Mouse (Mus musculus) forebrain, embryonic 16.5 days (tissue): Measurements from ENCODE around the gene Cela3a. TPM values are rescaled to one million over a fixed set of nuclear protein-coding genes. Genes with fewer than 3 reads are reported as not detected.

Experiments
- ATAC-seq: fragments of 200-750 bp; cut with Nextera tagmentation; 2 replicates; pipeline ENCODE4 v1.8.0; 2017; ENCODE audit warnings: mild to moderate bottlenecking, moderate library complexity
- H3K27ac ChIP-seq: fragments of 300-500 bp; sonication (generic); 2 replicates; pipeline ENCODE4 v1.5.1; 2014; ENCODE audit warnings: low read length, control low read depth
- H3K27me3 ChIP-seq: fragments of 300-500 bp; sonication (generic); replicated peaks from 2 replicates; pipeline ENCODE4 v1.6.1; 2014; ENCODE audit warnings: low read length; ENCODE audit not compliant: control insufficient read depth, insufficient read depth
- H3K36me3 ChIP-seq: fragments of 300-500 bp; sonication (generic); 2 replicates; pipeline ENCODE4 v1.6.1; 2014; ENCODE audit not compliant: control insufficient read depth, insufficient read depth
- H3K4me1 ChIP-seq: fragments of 300-500 bp; sonication (generic); replicated peaks from 2 replicates; pipeline ENCODE4 v1.6.1; 2014; ENCODE audit warnings: low read length; ENCODE audit not compliant: control insufficient read depth, insufficient read depth
- H3K4me2 ChIP-seq: fragments of 300-500 bp; sonication (generic); 2 replicates; pipeline ENCODE4 v1.6.1; 2014; ENCODE audit warnings: mild to moderate bottlenecking, low read length, control low read depth
- H3K4me3 ChIP-seq: fragments of 300-500 bp; sonication (generic); replicated peaks from 2 replicates; pipeline ENCODE4 v1.5.1; 2014; ENCODE audit warnings: mild to moderate bottlenecking, low read length, control low read depth
- H3K9ac ChIP-seq: fragments of 300-500 bp; sonication (generic); replicated peaks from 2 replicates; pipeline ENCODE4 v1.6.1; 2014; ENCODE audit warnings: low read depth, low read length, control low read depth
- H3K9me3 ChIP-seq: fragments of 300-500 bp; sonication (generic); 2 replicates; pipeline ENCODE4 v1.6.1; 2016; ENCODE audit warnings: low read length; ENCODE audit not compliant: control insufficient read depth
- WGBS: fragments of 180-500 bp; shearing (Covaris S2); extraction: QIAGEN DNeasy Blood & Tissue Kit; methylation state at CpG from one replicate; pipeline ENCODE4 v1.1.7; 2014; 5-methylcytosine and 5-hydroxymethylcytosine counted together
- polyA plus RNA-seq: library from polyadenylated mRNA; unstranded; fragments of >200 nt; fragmentation: Nextera tagmentation; extraction: Ambion mirVana; gene quantifications from 2 replicates; pipeline ENCODE4 v1.2.1, GENCODE M21; 2015

The Cela3a gene
- polyA plus RNA-seq, result not detected in 2 replicates

DNA sequence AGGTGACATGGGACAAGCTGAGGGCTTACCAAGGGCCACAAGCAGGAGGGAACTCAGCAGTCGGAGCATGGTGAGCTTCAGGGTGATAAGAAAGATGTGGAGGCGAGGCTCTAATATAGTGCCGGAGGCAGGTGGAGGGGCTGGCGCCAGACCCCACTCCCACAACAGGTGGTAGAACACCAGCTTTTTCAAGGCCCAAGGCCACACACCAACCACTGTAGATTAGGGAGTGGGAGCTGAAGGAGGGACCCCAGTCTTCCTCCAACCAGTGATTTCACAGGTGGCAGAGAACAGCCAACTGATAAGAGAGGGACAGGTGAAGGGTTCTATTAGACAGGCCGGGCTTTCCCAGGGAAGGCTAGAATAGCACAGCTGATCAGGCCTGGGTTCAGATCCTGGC is at the start of gene Cela3a:
TSS of gene Cela3a (minus strand) at position 101 of the 400 bp plus-strand sequence.
- no peak within 1 kb of the TSS for H3K9ac ChIP-seq
- H3K36me3 ChIP-seq, result no peaks in the 10 kb centered on the region
- WGBS, result 91% methylated on average over 5 of the region's 5 CpGs
- H3K27ac ChIP-seq, result no peak within 1 kb of the TSS
- H3K9me3 ChIP-seq, result no peaks in the 10 kb centered on the region
- ATAC-seq, result no peak
- no peak within 1 kb of the TSS for H3K4me3 ChIP-seq
- no peaks in the 10 kb centered on the region for H3K27me3 ChIP-seq
- no peaks in the 10 kb centered on the region for H3K4me1 ChIP-seq
- no peak within 1 kb of the TSS for H3K4me2 ChIP-seq

- 82% methylated on average over 5 of the region's 5 CpGs for WGBS
- no peaks in the 10 kb centered on the region for H3K9me3 ChIP-seq
- no peak for ATAC-seq
Observed at GRCm38 (mm10) chr4:137458861-137459260, 49.3 kb upstream of the Cela3a start.

DNA sequence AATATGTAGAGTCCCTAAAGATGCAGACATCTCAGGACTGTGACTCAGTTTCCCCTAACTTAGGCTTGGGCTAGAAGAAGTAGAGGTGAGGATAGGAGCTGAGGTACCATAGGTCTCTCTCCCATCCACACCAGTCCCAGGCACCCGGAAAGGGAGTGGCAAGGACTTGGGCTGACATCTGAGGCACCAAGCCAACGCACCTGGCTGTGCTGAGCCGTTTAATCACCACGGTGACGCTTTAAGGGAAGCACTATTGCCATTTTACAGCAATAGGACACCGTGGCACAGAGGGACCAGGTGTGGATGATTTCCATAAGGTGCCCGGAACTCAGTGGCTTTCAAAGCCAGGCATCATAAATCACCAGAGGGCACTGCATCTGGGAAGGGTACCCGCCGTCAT is 48.7 kb upstream of the Cela3a start:
- Histone ChIP-seq H3K4me2 (no peak overlapping the region), H3K4me1 (no peaks in the 10 kb centered on the region), H3K27me3 (no peaks in the 10 kb centered on the region), H3K9ac (no peak overlapping the region), H3K27ac (no peak overlapping the region), H3K9me3 (no peaks in the 10 kb centered on the region), H3K36me3 (no peaks in the 10 kb centered on the region), H3K4me3 (no peak overlapping the region)
- ATAC-seq, result no peak
- 87% methylated on average over 9 of the region's 9 CpGs for WGBS

More at GRCm38 (mm10) chr4:137458861-137459260, 49.3 kb upstream of the Cela3a start:
- no peak overlapping the region for H3K27ac ChIP-seq
- no peaks in the 10 kb centered on the region for H3K4me1 ChIP-seq
- H3K4me3 ChIP-seq, result no peak overlapping the region
- H3K9ac ChIP-seq, result no peak overlapping the region
- no peak overlapping the region for H3K4me2 ChIP-seq
- no peaks in the 10 kb centered on the region for H3K27me3 ChIP-seq
- H3K36me3 ChIP-seq, result no peaks in the 10 kb centered on the region

DNA sequence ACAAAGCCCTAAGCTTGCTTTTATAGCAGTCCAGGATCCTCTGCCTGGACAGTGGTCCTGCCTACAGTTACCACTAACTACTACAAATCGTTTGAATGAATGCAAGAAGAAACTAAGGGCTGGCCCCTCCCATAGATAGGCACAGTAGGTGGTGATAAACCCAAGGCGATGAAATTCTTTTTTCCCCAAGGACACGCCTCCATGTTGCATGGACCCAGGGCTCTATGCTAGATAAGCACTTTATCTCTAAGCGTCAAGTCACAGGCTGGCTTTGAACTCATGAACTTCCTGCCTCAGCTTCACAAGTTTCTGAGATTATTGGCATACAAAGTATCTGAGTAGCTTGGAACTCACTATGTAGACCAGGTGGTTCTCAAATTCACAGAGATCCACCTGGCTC is 47.7 kb upstream of the Cela3a start:
- ATAC-seq, result no peak
- Histone ChIP-seq H3K4me2 (no peak overlapping the region), H3K27ac (no peak overlapping the region), H3K9me3 (no peaks in the 10 kb centered on the region), H3K27me3 (no peaks in the 10 kb centered on the region), H3K9ac (no peak overlapping the region), H3K4me3 (no peak overlapping the region), H3K36me3 (no peaks in the 10 kb centered on the region), H3K4me1 (no peaks in the 10 kb centered on the region)
- 79% methylated on average over 4 of the region's 4 CpGs for WGBS

GRCm38 (mm10) chr4:137456581-137456980 is 47.0 kb upstream of the Cela3a start:
- no peak overlapping the region for H3K4me3 ChIP-seq
- H3K27me3 ChIP-seq, result no peaks in the 10 kb centered on the region
- no peak overlapping the region for H3K4me2 ChIP-seq
- no peaks in the 10 kb centered on the region for H3K36me3 ChIP-seq
- H3K9ac ChIP-seq, result no peak overlapping the region
- WGBS, result 86% methylated on average over 12 of the region's 12 CpGs
- H3K9me3 ChIP-seq, result no peaks in the 10 kb centered on the region
- ATAC-seq, result no peak
- no peaks in the 10 kb centered on the region for H3K4me1 ChIP-seq
- H3K27ac ChIP-seq, result no peak overlapping the region

- no peak for ATAC-seq
- no peak overlapping the region for H3K9ac ChIP-seq
- no peaks in the 10 kb centered on the region for H3K9me3 ChIP-seq
- no peaks in the 10 kb centered on the region for H3K4me1 ChIP-seq
- WGBS, result 90% methylated on average over 14 of the region's 14 CpGs
- no peaks in the 10 kb centered on the region for H3K27me3 ChIP-seq
- no peak overlapping the region for H3K27ac ChIP-seq
- H3K36me3 ChIP-seq, result no peaks in the 10 kb centered on the region
- no peak overlapping the region for H3K4me3 ChIP-seq
- no peak overlapping the region for H3K4me2 ChIP-seq
Observed at GRCm38 (mm10) chr4:137454582-137454981, 45.0 kb upstream of the Cela3a start.

GRCm38 (mm10) chr4:137453234-137453767 is 43.7 kb upstream of the Cela3a start, which contains the start of gene 1700013G24Rik:
Gene 1700013G24Rik, plus strand, starts transcription at chr4:137453284.
- no peak for ATAC-seq
- H3K36me3 ChIP-seq, result no peaks in the 10 kb centered on the region
- 82% methylated on average over 8 of the region's 8 CpGs for WGBS
- H3K4me3 ChIP-seq, result no peak within 1 kb of the TSS
- H3K27ac ChIP-seq, result no peak within 1 kb of the TSS
- no peak within 1 kb of the TSS for H3K4me2 ChIP-seq
- H3K4me1 ChIP-seq, result peaks cover 5% of the 10 kb centered on the region
- no peaks in the 10 kb centered on the region for H3K9me3 ChIP-seq
- H3K27me3 ChIP-seq, result no peaks in the 10 kb centered on the region
- no peak within 1 kb of the TSS for H3K9ac ChIP-seq

GRCm38 (mm10) chr4:137452190-137452589 is 42.6 kb upstream of the Cela3a start:
- Histone ChIP-seq H3K36me3 (no peaks in the 10 kb centered on the region), H3K27me3 (no peaks in the 10 kb centered on the region)
- 94% methylated on average over 5 of the region's 6 CpGs for WGBS

GRCm38 (mm10) chr4:137449715-137450114 is 40.1 kb upstream of the Cela3a start:
- Histone ChIP-seq H3K4me2 (no peak overlapping the region), H3K9ac (no peak overlapping the region), H3K27me3 (no peaks in the 10 kb centered on the region), H3K9me3 (no peaks in the 10 kb centered on the region), H3K36me3 (no peaks in the 10 kb centered on the region), H3K27ac (no peak overlapping the region), H3K4me1 (peaks cover 10% of the 10 kb centered on the region), H3K4me3 (no peak overlapping the region)
- ATAC-seq, result no peak
- 83% methylated on average over 10 of the region's 10 CpGs for WGBS

More at GRCm38 (mm10) chr4:137452190-137452589, 42.6 kb upstream of the Cela3a start:
- Histone ChIP-seq H3K9ac (no peak overlapping the region), H3K9me3 (no peaks in the 10 kb centered on the region), H3K4me2 (no peak overlapping the region), H3K4me1 (peaks cover 10% of the 10 kb centered on the region), H3K4me3 (no peak overlapping the region), H3K27ac (no peak overlapping the region)
- ATAC-seq, result no peak

DNA sequence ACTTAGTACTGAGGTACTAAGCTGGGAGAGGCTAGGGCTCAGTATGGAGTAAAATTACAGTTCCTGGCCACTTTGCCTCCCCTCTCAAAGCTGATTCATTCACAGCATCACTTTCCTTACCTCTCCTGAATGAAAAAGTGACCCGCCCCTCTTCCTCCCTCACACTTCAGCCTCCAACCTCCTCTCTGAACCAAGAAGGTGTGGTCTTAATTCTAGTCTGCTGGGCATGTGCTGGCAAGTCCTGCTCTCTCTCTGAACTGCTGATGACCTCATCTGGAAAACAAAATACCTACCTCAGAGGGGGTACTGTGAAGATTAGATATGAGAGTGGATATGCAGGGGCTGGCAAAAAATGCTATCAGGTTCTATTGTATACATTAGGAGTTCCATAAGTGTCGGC is 39.5 kb upstream of the Cela3a start:
- Histone ChIP-seq H3K27ac (no peak overlapping the region), H3K4me2 (no peak overlapping the region), H3K9me3 (no peaks in the 10 kb centered on the region), H3K9ac (no peak overlapping the region), H3K4me1 (peaks cover 10% of the 10 kb centered on the region), H3K27me3 (no peaks in the 10 kb centered on the region), H3K4me3 (no peak overlapping the region), H3K36me3 (no peaks in the 10 kb centered on the region)
- WGBS, result 83% methylated on average over 2 of the region's 2 CpGs
- no peak for ATAC-seq
